Mouse (Mus musculus) kidney, postnatal 4 days (tissue): ENCODE measurements at regions not wholly inside any gene's neighbourhood (a gene's known extent, or its start where the extent isn't known, plus 50 kb on each side); places are given as distances from the start of the nearest gene placed in this dataset.

Experiments used
- DNase-seq, 2 experiments: peaks; one replicate each; pipeline ENCODE4 v3.0.0; 2021; ENCODE audit warnings: mixed read lengths in 2 of 2

GRCm38 (mm10) chr6:101874894-101875293 is 497.2 kb upstream of the Pdzrn3 start:
- no peak for DNase-seq

GRCm38 (mm10) chr6:101858895-101859294 is 481.2 kb upstream of the Pdzrn3 start:
- DNase-seq, result no peak

- DNase-seq, result no peak
Observed at GRCm38 (mm10) chr6:101840695-101841094, 463.0 kb upstream of the Pdzrn3 start.

- peak; percentile 6 to 21 for DNase-seq
Observed at GRCm38 (mm10) chr6:101837563-101837962, 459.9 kb upstream of the Pdzrn3 start.

- DNase-seq, result no peak
Observed at GRCm38 (mm10) chr6:101793986-101794385, 416.3 kb upstream of the Pdzrn3 start.

- no peak for DNase-seq
Observed at GRCm38 (mm10) chr6:101777864-101778263, 400.2 kb upstream of the Pdzrn3 start.

- DNase-seq, result no peak
Observed at GRCm38 (mm10) chr6:101773151-101773550, 395.5 kb upstream of the Pdzrn3 start.

GRCm38 (mm10) chr6:101735107-101735506 is 357.4 kb upstream of the Pdzrn3 start:
- DNase-seq, result no peak

- no peak for DNase-seq
Observed at GRCm38 (mm10) chr6:101720513-101720912, 342.8 kb upstream of the Pdzrn3 start.

- DNase-seq, result no peak
Observed at GRCm38 (mm10) chr6:101689684-101690083, 312.0 kb upstream of the Pdzrn3 start.

- no peak for DNase-seq
Observed at GRCm38 (mm10) chr6:101686578-101686977, 308.9 kb upstream of the Pdzrn3 start.

- no peak for DNase-seq
Observed at GRCm38 (mm10) chr6:101685734-101686133, 308.0 kb upstream of the Pdzrn3 start.

- peak in 1 of 2 experiments; percentile 5 for DNase-seq
Observed at GRCm38 (mm10) chr6:101684390-101684789, 306.7 kb upstream of the Pdzrn3 start.

- DNase-seq, result no peak
Observed at GRCm38 (mm10) chr6:101674846-101675245, 297.1 kb upstream of the Pdzrn3 start.

- DNase-seq, result no peak
Observed at GRCm38 (mm10) chr6:101670770-101671169, 293.1 kb upstream of the Pdzrn3 start.

GRCm38 (mm10) chr6:101669118-101669845 is 291.6 kb upstream of the Pdzrn3 start:
- DNase-seq, result no peak

GRCm38 (mm10) chr6:101654351-101654750 is 276.7 kb upstream of the Pdzrn3 start:
- no peak for DNase-seq

GRCm38 (mm10) chr6:101650348-101650747 is 272.7 kb upstream of the Pdzrn3 start:
- peak; percentile 83 for DNase-seq

- no peak for DNase-seq
Observed at GRCm38 (mm10) chr6:101617295-101617694, 239.6 kb upstream of the Pdzrn3 start.

GRCm38 (mm10) chr6:101616776-101617175 is 239.1 kb upstream of the Pdzrn3 start:
- no peak for DNase-seq

GRCm38 (mm10) chr6:101609015-101609414 is 231.3 kb upstream of the Pdzrn3 start:
- DNase-seq, result no peak

- DNase-seq, result no peak
Observed at GRCm38 (mm10) chr6:101603083-101603482, 225.4 kb upstream of the Pdzrn3 start.

- DNase-seq, result no peak
Observed at GRCm38 (mm10) chr6:101596995-101597394, 219.3 kb upstream of the Pdzrn3 start.

GRCm38 (mm10) chr6:101593782-101594641 is 216.3 kb upstream of the Pdzrn3 start:
- DNase-seq, result peak; percentile 18 to 27
